Mouse (Mus musculus): ENCODE results near the gene Atf7ip. TPM values are rescaled to one million over a fixed set of nuclear protein-coding genes. Genes with fewer than 3 reads are reported as not detected.
A peak's percentile ranks its signal among the peaks of the same experiment; 100 is the strongest.

The Atf7ip gene
- polyA plus RNA-seq, 1 experiment from 2014 or later: 8.4 TPM

DNA sequence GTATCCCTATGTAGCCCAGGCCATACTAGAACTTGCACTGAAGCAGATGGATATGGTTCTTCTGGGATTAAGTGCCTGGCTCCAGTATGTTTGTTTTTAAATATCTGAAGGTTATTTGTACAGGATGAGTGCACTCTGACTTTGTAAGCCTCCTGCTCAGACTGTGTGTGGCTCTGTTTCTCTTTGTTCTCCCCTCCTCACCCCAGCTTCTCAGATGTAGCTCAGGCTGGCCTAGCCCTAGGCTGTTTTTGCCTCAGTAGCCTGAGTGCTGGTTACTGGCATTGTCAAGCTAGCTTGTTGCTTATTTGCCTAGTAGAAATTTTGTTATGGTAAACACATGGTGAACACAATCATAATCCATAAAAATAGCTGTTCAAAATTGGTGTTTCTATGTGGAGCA lies 15.7 kb downstream of the Atf7ip start:
- TF ChIP-seq CTCF (IDR thresholded peaks at IDR 0.05; ENCODE audit: low read depth): no peak
- TF ChIP-seq EP300 (optimal IDR thresholded peaks at IDR 0.05): no peak
- H3K9ac ChIP-seq (ENCODE audit: low read length): no peak overlapping the region
- H3K4me1 ChIP-seq (replicated peaks; ENCODE audit: control insufficient read depth, insufficient read depth): no peaks in the 10 kb centered on the region
- H3K27me3 ChIP-seq (ENCODE audit: control insufficient read depth, insufficient read depth, low read length): no peaks in the 10 kb centered on the region
- H3K36me3 ChIP-seq (ENCODE audit: control insufficient read depth, insufficient read depth, low read length): no peaks in the 10 kb centered on the region
- H3K4me3 ChIP-seq (ENCODE audit: low read depth, low read length): no peak overlapping the region
- no peak overlapping the region for H3K4me2 ChIP-seq (replicated peaks; ENCODE audit: low read depth)
- H3K9me3 ChIP-seq (ENCODE audit: control insufficient read depth, low read length): no peaks in the 10 kb centered on the region
- DNase-seq (ENCODE audit: low spot score) (no peak), ATAC-seq (ENCODE audit: low FRiP score, low TSS enrichment) (no peak)
- H3K27ac ChIP-seq (replicated peaks): no peak overlapping the region

DNA sequence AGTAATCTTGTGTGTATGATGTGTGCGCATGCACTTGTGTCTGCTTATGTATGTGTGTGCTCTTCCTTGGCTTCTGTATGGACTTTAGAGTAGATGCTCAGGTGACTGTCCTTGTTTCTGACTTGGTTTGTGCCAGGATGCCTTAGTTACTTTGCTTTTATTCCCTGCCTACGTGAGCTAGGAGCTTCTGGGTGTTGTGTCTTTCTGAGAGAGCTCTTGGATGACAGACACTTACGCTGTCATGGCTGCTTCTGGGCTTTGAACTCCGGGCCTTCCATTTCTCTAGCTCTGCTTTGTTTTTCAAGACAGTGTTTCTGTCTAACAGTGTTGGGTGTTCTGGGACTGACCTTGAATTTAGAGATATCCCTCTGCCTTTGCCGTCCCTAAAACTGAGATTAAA lies 16.7 kb downstream of the Atf7ip start:
- H3K27ac ChIP-seq (replicated peaks): no peak overlapping the region
- H3K27me3 ChIP-seq (ENCODE audit: control insufficient read depth, insufficient read depth, low read length): no peaks in the 10 kb centered on the region
- ATAC-seq (ENCODE audit: low FRiP score, low TSS enrichment) (no peak), DNase-seq (ENCODE audit: low spot score) (no peak)
- TF ChIP-seq CTCF (IDR thresholded peaks at IDR 0.05; ENCODE audit: low read depth): no peak
- TF ChIP-seq EP300 (optimal IDR thresholded peaks at IDR 0.05): no peak
- no peaks in the 10 kb centered on the region for H3K9me3 ChIP-seq (ENCODE audit: control insufficient read depth, low read length)
- no peak overlapping the region for H3K9ac ChIP-seq (ENCODE audit: low read length)
- H3K4me2 ChIP-seq (replicated peaks; ENCODE audit: low read depth): no peak overlapping the region
- H3K36me3 ChIP-seq (ENCODE audit: control insufficient read depth, insufficient read depth, low read length): no peaks in the 10 kb centered on the region
- no peak overlapping the region for H3K4me3 ChIP-seq (ENCODE audit: low read depth, low read length)
- H3K4me1 ChIP-seq (replicated peaks; ENCODE audit: control insufficient read depth, insufficient read depth): no peaks in the 10 kb centered on the region
- 86% methylated on average over 5 of the region's 5 CpGs for WGBS

DNA sequence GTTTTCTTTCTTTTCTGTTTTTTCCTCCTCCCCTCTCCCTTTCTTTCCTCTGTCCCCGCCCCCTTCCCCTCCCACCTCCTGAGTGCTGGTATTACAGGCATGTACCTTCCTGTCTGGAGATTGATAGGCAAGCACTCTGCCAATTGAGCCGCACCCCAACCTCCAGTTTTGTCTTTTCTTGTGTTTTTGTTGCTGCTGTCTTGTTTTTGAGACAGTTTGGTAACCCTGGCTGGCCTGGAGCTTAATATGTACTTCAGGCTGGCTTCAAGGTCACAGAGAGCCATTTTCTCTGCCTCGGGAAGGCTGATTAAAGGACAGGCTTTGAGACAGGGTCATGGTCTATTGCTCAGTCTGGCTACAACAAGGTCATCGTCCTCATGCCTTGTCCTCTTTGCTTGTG lies 18.8 kb downstream of the Atf7ip start:
- no peaks in the 10 kb centered on the region for H3K4me1 ChIP-seq (replicated peaks; ENCODE audit: control insufficient read depth, insufficient read depth)

GRCm38 (mm10) chr6:136525567-136525966 lies 19.6 kb downstream of the Atf7ip start:
- 86% methylated on average over 4 of the region's 4 CpGs for WGBS
- Histone ChIP-seq H3K27me3 (ENCODE audit: control insufficient read depth, insufficient read depth, low read length) (no peaks in the 10 kb centered on the region), H3K4me2 (replicated peaks; ENCODE audit: low read depth) (no peak overlapping the region), H3K4me3 (ENCODE audit: low read depth, low read length) (no peak overlapping the region), H3K36me3 (ENCODE audit: control insufficient read depth, insufficient read depth, low read length) (0 out of 2 replicates have a peak, but pooled peaks cover 2% of the 10 kb centered on the region), H3K9ac (ENCODE audit: low read length) (no peak overlapping the region), H3K9me3 (ENCODE audit: control insufficient read depth, low read length) (no peaks in the 10 kb centered on the region), H3K27ac (replicated peaks) (no peak overlapping the region), H3K4me1 (replicated peaks; ENCODE audit: control insufficient read depth, insufficient read depth) (no peaks in the 10 kb centered on the region)
- DNase-seq (ENCODE audit: low spot score): no peak
- no peak for TF ChIP-seq EP300 (optimal IDR thresholded peaks at IDR 0.05)
- TF ChIP-seq CTCF (IDR thresholded peaks at IDR 0.05; ENCODE audit: low read depth): no peak
- ATAC-seq (ENCODE audit: low FRiP score, low TSS enrichment): no peak

More for the DNA sequence above, 18.8 kb downstream of the Atf7ip start:
- DNase-seq (ENCODE audit: low spot score) (no peak), ATAC-seq (ENCODE audit: low FRiP score, low TSS enrichment) (no peak)
- Histone ChIP-seq H3K27ac (replicated peaks) (no peak overlapping the region), H3K36me3 (ENCODE audit: control insufficient read depth, insufficient read depth, low read length) (0 out of 2 replicates have a peak, but pooled peaks cover 2% of the 10 kb centered on the region), H3K9ac (ENCODE audit: low read length) (no peak overlapping the region), H3K9me3 (ENCODE audit: control insufficient read depth, low read length) (no peaks in the 10 kb centered on the region), H3K4me3 (ENCODE audit: low read depth, low read length) (no peak overlapping the region), H3K27me3 (ENCODE audit: control insufficient read depth, insufficient read depth, low read length) (no peaks in the 10 kb centered on the region), H3K4me2 (replicated peaks; ENCODE audit: low read depth) (no peak overlapping the region)
- 82% methylated on average over 4 of the region's 4 CpGs for WGBS
- no peak for TF ChIP-seq EP300 (optimal IDR thresholded peaks at IDR 0.05)
- TF ChIP-seq CTCF (IDR thresholded peaks at IDR 0.05; ENCODE audit: low read depth): no peak

DNA sequence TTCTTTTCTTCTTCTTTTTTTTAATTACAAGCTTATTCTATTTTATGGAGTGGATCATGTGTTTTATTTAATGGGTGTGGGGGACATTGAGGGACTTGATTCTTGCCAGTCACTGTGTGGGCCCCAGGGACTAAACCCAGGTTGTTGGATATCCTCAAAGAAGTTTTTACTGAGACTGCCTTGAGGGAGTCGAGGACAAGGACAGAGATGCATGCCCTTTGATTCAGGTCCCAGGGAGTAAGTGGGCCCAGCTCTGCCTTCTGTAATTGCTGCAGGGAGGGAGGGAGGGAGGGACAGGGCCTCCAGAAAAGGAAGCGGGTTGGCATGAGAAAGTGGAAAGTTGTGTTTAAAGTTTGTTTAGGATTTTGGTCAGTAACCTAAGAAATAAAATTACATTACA lies 23.2 kb downstream of the Atf7ip start:
- Histone ChIP-seq H3K27ac (replicated peaks) (no peak overlapping the region), H3K9ac (ENCODE audit: low read length) (no peak overlapping the region), H3K36me3 (ENCODE audit: control insufficient read depth, insufficient read depth, low read length) (0 out of 2 replicates have a peak, but pooled peaks cover 2% of the 10 kb centered on the region), H3K9me3 (ENCODE audit: control insufficient read depth, low read length) (no peaks in the 10 kb centered on the region), H3K4me2 (replicated peaks; ENCODE audit: low read depth) (no peak overlapping the region), H3K4me1 (replicated peaks; ENCODE audit: control insufficient read depth, insufficient read depth) (peaks cover 3% of the 10 kb centered on the region; the same call in 1 of the 2 replicates), H3K4me3 (ENCODE audit: low read depth, low read length) (no peak overlapping the region), H3K27me3 (ENCODE audit: control insufficient read depth, insufficient read depth, low read length) (no peaks in the 10 kb centered on the region)
- ATAC-seq (ENCODE audit: low FRiP score, low TSS enrichment) (no peak), DNase-seq (ENCODE audit: low spot score) (no peak)
- WGBS: 37% methylated on average over 2 of the region's 2 CpGs
- TF ChIP-seq EP300 (optimal IDR thresholded peaks at IDR 0.05) (no peak), CTCF (IDR thresholded peaks at IDR 0.05; ENCODE audit: low read depth) (no peak)

DNA sequence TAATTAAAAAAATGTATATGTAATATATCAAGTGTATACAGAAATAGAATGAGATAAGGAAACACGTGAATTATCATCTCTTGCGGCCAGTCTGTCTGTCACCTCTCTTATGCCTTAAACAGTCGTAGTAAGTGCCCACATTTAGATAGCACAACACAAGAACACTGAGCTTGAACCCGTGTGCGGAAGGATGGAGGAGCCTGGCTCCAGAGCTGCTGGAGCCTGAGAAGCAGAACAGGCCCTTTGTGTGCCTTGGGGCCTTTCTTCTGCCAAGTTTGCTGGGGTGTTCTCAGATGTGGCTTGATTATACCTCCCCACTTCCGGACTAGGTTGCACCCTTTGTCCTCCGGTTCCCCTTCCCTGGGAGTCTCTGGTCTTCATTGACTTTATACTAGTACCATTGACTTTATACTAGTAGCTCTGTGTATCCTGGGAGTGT lies 25.8 kb downstream of the Atf7ip start:
- peaks cover 3% of the 10 kb centered on the region; the same call in 1 of the 2 replicates for H3K4me1 ChIP-seq (replicated peaks; ENCODE audit: control insufficient read depth, insufficient read depth)
- H3K36me3 ChIP-seq (ENCODE audit: control insufficient read depth, insufficient read depth, low read length): 0 out of 2 replicates have a peak, but pooled peaks cover 2% of the 10 kb centered on the region
- H3K27ac ChIP-seq (replicated peaks): peak overlapping the region; percentile 86
- no peak overlapping the region for H3K4me3 ChIP-seq (ENCODE audit: low read depth, low read length)
- no peaks in the 10 kb centered on the region for H3K9me3 ChIP-seq (ENCODE audit: control insufficient read depth, low read length)
- H3K4me2 ChIP-seq (replicated peaks; ENCODE audit: low read depth): 0 out of 2 replicates have a peak overlapping the region, but pooled peaks have one; percentile 17
- ATAC-seq (ENCODE audit: low FRiP score, low TSS enrichment) (peak; percentile 66), DNase-seq (ENCODE audit: low spot score) (peak; percentile 47)
- no peak for TF ChIP-seq CTCF (IDR thresholded peaks at IDR 0.05; ENCODE audit: low read depth)
- no peak for TF ChIP-seq EP300 (optimal IDR thresholded peaks at IDR 0.05)
- 0 out of 2 replicates have a peak overlapping the region, but pooled peaks have one; percentile 4 for H3K9ac ChIP-seq (ENCODE audit: low read length)
- no peaks in the 10 kb centered on the region for H3K27me3 ChIP-seq (ENCODE audit: control insufficient read depth, insufficient read depth, low read length)
- WGBS: 44% methylated on average over 7 of the region's 7 CpGs

Data from stomach, postnatal 0 days (tissue).